In genomic region chr2:110721290-110721753, GRCm38 (mm10) we compare ENCODE assay signal across 21 mouse cellular contexts. TPM values are rescaled to one million over a fixed set of nuclear protein-coding genes. Genes with fewer than 3 reads are reported as not detected.
DNase-seq lines count a peak whose midpoint lies in the region; ATAC-seq and TF ChIP-seq lines count a peak whose summit lies in the region.
"Had no signal": no experiment of that assay in that cellular context is flagged by ENCODE, and none has a peak within 500 bp of the region (broad histone marks: within the 10 kb centered on the region; RNA-seq: fewer than 3 reads in every experiment).

Muc15 (plus strand) TSS chr2:110721340.

- TF ChIP-seq CTCF in stomach, postnatal 0 days (IDR thresholded peaks at IDR 0.05; ENCODE audit: low read depth), result no peak

- no peaks in the 10 kb centered on the region for H3K36me3 ChIP-seq in limb, embryonic 15.5 days
- no peaks in the 10 kb centered on the region for H3K36me3 ChIP-seq in limb, embryonic 10.5 days
- H3K36me3 ChIP-seq in stomach, postnatal 0 days (ENCODE audit: control insufficient read depth, insufficient read depth, low read length), result no peaks in the 10 kb centered on the region
- no peaks in the 10 kb centered on the region for H3K36me3 ChIP-seq in midbrain, embryonic 14.5 days (ENCODE audit: control insufficient read depth, insufficient read depth, low read length)
- H3K36me3 ChIP-seq: forebrain, embryonic 15.5 days; heart, embryonic 15.5 days; limb, embryonic 12.5 days; lung, embryonic 15.5 days; midbrain, embryonic 12.5 days had no signal

- H3K27me3 ChIP-seq in limb, embryonic 15.5 days, result no peaks in the 10 kb centered on the region
- H3K27me3 ChIP-seq in limb, embryonic 10.5 days (ENCODE audit: low read depth, poor library complexity, severe bottlenecking), result no peaks in the 10 kb centered on the region
- no peaks in the 10 kb centered on the region for H3K27me3 ChIP-seq in stomach, postnatal 0 days (ENCODE audit: control insufficient read depth, insufficient read depth, low read length)
- H3K27me3 ChIP-seq in midbrain, embryonic 14.5 days (ENCODE audit: control insufficient read depth, insufficient read depth, low read length), result no peaks in the 10 kb centered on the region
- H3K27me3 ChIP-seq: forebrain, embryonic 15.5 days; heart, embryonic 15.5 days; limb, embryonic 12.5 days; lung, embryonic 15.5 days; midbrain, embryonic 12.5 days had no signal

- no peak within 1 kb of the TSS for H3K9ac ChIP-seq in limb, embryonic 15.5 days
- no peak within 1 kb of the TSS for H3K9ac ChIP-seq in stomach, postnatal 0 days (ENCODE audit: low read length)
- H3K9ac ChIP-seq in midbrain, embryonic 14.5 days (replicated peaks; ENCODE audit: low read length), result no peak within 1 kb of the TSS
- H3K9ac ChIP-seq: forebrain, embryonic 15.5 days; heart, embryonic 15.5 days; limb, embryonic 12.5 days; liver, embryonic 14.5 days; lung, embryonic 15.5 days; midbrain, embryonic 12.5 days had no signal

- no peaks in the 10 kb centered on the region for H3K4me1 ChIP-seq in limb, embryonic 15.5 days
- no peaks in the 10 kb centered on the region for H3K4me1 ChIP-seq in limb, embryonic 10.5 days
- no peaks in the 10 kb centered on the region for H3K4me1 ChIP-seq in stomach, postnatal 0 days (replicated peaks; ENCODE audit: control insufficient read depth, insufficient read depth)
- H3K4me1 ChIP-seq in midbrain, embryonic 14.5 days (ENCODE audit: control insufficient read depth, insufficient read depth, low read length), result no peaks in the 10 kb centered on the region
- H3K4me1 ChIP-seq: forebrain, embryonic 15.5 days; heart, embryonic 15.5 days; limb, embryonic 12.5 days; lung, embryonic 15.5 days; midbrain, embryonic 12.5 days had no signal

- H3K4me3 ChIP-seq in limb, embryonic 15.5 days, result no peak within 1 kb of the TSS
- H3K4me3 ChIP-seq in limb, embryonic 10.5 days, result no peak within 1 kb of the TSS
- H3K4me3 ChIP-seq in stomach, postnatal 0 days (ENCODE audit: low read depth, low read length), result no peak within 1 kb of the TSS
- no peak within 1 kb of the TSS for H3K4me3 ChIP-seq in midbrain, embryonic 14.5 days (replicated peaks; ENCODE audit: low read depth, low read length)
- H3K4me3 ChIP-seq: forebrain, embryonic 15.5 days; heart, embryonic 15.5 days; limb, embryonic 12.5 days; lung, embryonic 15.5 days; midbrain, embryonic 12.5 days; myocyte had no signal

- no peak within 1 kb of the TSS for H3K27ac ChIP-seq in limb, embryonic 15.5 days
- H3K27ac ChIP-seq in limb, embryonic 10.5 days, result no peak within 1 kb of the TSS
- no peak within 1 kb of the TSS for H3K27ac ChIP-seq in stomach, postnatal 0 days (replicated peaks)
- H3K27ac ChIP-seq in midbrain, embryonic 14.5 days (replicated peaks; ENCODE audit: low read depth, low read length), result no peak within 1 kb of the TSS
- H3K27ac ChIP-seq: forebrain, embryonic 15.5 days; heart, embryonic 15.5 days; hindbrain, postnatal 0 days; limb, embryonic 12.5 days; liver, embryonic 14.5 days; lung, embryonic 15.5 days; midbrain, embryonic 12.5 days had no signal

- no peak within 1 kb of the TSS for H3K4me2 ChIP-seq in limb, embryonic 15.5 days
- no peak within 1 kb of the TSS for H3K4me2 ChIP-seq in stomach, postnatal 0 days (replicated peaks; ENCODE audit: low read depth)
- no peak within 1 kb of the TSS for H3K4me2 ChIP-seq in midbrain, embryonic 14.5 days (ENCODE audit: low read length)
- H3K4me2 ChIP-seq: forebrain, embryonic 15.5 days; heart, embryonic 15.5 days; limb, embryonic 12.5 days; lung, embryonic 15.5 days; midbrain, embryonic 12.5 days had no signal

- TF ChIP-seq EP300 in stomach, postnatal 0 days (optimal IDR thresholded peaks at IDR 0.05), result no peak

- WGBS in limb, embryonic 15.5 days, result 44% methylated on average over 3 of the region's 3 CpGs
- WGBS in limb, embryonic 10.5 days, result 61% methylated on average over 3 of the region's 3 CpGs
- WGBS in stomach, postnatal 0 days, result 44% methylated on average over 3 of the region's 3 CpGs
- 50% methylated on average over 3 of the region's 3 CpGs for WGBS in midbrain, embryonic 14.5 days

- H3K9me3 ChIP-seq in limb, embryonic 15.5 days, result no peaks in the 10 kb centered on the region
- no peaks in the 10 kb centered on the region for H3K9me3 ChIP-seq in limb, embryonic 10.5 days (replicated peaks)
- no peaks in the 10 kb centered on the region for H3K9me3 ChIP-seq in stomach, postnatal 0 days (ENCODE audit: control insufficient read depth, low read length)
- no peaks in the 10 kb centered on the region for H3K9me3 ChIP-seq in midbrain, embryonic 14.5 days (ENCODE audit: control insufficient read depth, low read length)
- H3K9me3 ChIP-seq: forebrain, embryonic 15.5 days; heart, embryonic 15.5 days; limb, embryonic 12.5 days; lung, embryonic 15.5 days; midbrain, embryonic 12.5 days had no signal

- DNase-seq in limb, embryonic 10.5 days (ENCODE audit: low spot score), result no peak
- peak; percentile 36 to 44 for DNase-seq in cerebellum, adult 18-20 months
- peak; percentile 50 for DNase-seq in cerebellum, adult 9-11 months
- DNase-seq in stomach, postnatal 0 days (ENCODE audit: low spot score), result no peak
- DNase-seq in midbrain, embryonic 14.5 days, result no peak
- DNase-seq in right cerebral cortex, postnatal 10 days (ENCODE audit: low spot score in 2 of 2), result no peak
- DNase-seq: adrenal gland, adult 8-10 months; gastrocnemius, postnatal 25 days; kidney, adult 8-10 months; kidney, postnatal 25 days; thymus, postnatal 36 days had no signal

- ATAC-seq in limb, embryonic 15.5 days (ENCODE audit: insufficient number of reproducible peaks, low FRiP score, low TSS enrichment, low read depth), result no peak
- peak; percentile 42; the same call in 1 of the 2 replicates for ATAC-seq in stomach, postnatal 0 days (ENCODE audit: low FRiP score, low TSS enrichment)
- no peak for ATAC-seq in midbrain, embryonic 14.5 days (ENCODE audit: low FRiP score, low TSS enrichment)
- ATAC-seq: forebrain, embryonic 15.5 days; hindbrain, postnatal 0 days had no signal

RNA-seq across cellular contexts. Expression of gene Muc15, which starts in this region (rescaled TPM):
- polyA plus RNA-seq in limb, embryonic 15.5 days (2015; fragmentation: Nextera tagmentation; extraction: Ambion mirVana), result 12.8 and 13.3 TPM in 2 replicates
- not detected in 2 replicates for polyA plus RNA-seq in limb, embryonic 10.5 days (2016; fragmentation: Nextera tagmentation; extraction: Ambion mirVana)
- 6.8 and 7.2 TPM in 2 replicates for polyA plus RNA-seq in stomach, postnatal 0 days (2015; fragmentation: Nextera tagmentation; extraction: Ambion mirVana)
- not detected in 2 replicates for polyA plus RNA-seq in midbrain, embryonic 14.5 days (2014; fragmentation: Nextera tagmentation; extraction: Ambion mirVana)
- polyA plus RNA-seq: liver, embryonic 14.5 days; lung, embryonic 15.5 days; midbrain, embryonic 12.5 days; myocyte; neural tube, embryonic 14.5 days had no signal

Comparison
In these comparisons a context has a peak if more than half of its experiments do, and no peak if none do; other contexts are left out.
1. DNase-seq: peak in cerebellum, adult 18-20 months (2 of 2) and cerebellum, adult 9-11 months (single experiment); none in limb, embryonic 10.5 days (single experiment), stomach, postnatal 0 days (single experiment), midbrain, embryonic 14.5 days (single experiment) and right cerebral cortex, postnatal 10 days (0 of 2).